Mouse (Mus musculus): ENCODE data around the gene Olfr896-ps1. TPM values are rescaled to one million over a fixed set of nuclear protein-coding genes. Genes with fewer than 3 reads are reported as not detected.

Olfr896-ps1 gene
- total RNA-seq (2014; rRNA removed) (not detected in 2 replicates), polyA plus RNA-seq (2015; fragmentation: Nextera tagmentation; extraction: Ambion mirVana) (not detected in 2 replicates)

DNA sequence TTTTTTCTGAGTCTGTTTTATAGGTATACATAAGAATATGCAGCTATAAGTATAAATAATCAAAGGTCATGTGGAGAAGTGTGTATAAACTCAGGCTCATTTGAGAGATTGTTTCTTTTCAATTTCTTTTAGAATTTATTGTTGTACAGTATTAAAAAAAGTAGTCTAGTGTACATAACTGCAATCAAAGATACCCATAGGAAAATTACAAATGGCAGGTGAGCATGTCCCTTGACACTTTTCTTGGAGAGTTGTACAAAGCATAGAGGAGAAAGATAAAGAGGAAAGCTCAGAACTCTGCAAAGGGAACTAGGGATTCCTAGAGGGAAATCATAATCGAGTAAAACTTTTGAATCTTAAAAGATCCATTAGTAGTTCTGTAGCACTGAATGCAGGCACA, at the start of gene Olfr896-ps1:
Gene Olfr896-ps1, plus strand, starts transcription at position 301 of the 400 bp plus-strand sequence.
- Histone ChIP-seq H3K4me1 (ENCODE audit: insufficient read depth) (no peaks in the 10 kb centered on the region), H3K27me3 (ENCODE audit: insufficient read depth, low read length) (no peaks in the 10 kb centered on the region), H3K36me3 (ENCODE audit: insufficient read depth) (no peaks in the 10 kb centered on the region), H3K4me3 (ENCODE audit: low read depth, low read length) (no peak within 1 kb of the TSS), H3K9ac (no peak within 1 kb of the TSS), H3K27ac (ENCODE audit: low read depth, low read length) (no peak within 1 kb of the TSS), H3K4me2 (ENCODE audit: low read depth) (no peak within 1 kb of the TSS), H3K9me3 (ENCODE audit: low read length) (no peaks in the 10 kb centered on the region)
- DNase-seq (no peak), ATAC-seq (no peak)
- no peak for TF ChIP-seq CTCF (IDR thresholded peaks at IDR 0.05; ENCODE audit: low read depth)
- WGBS: 96% methylated on average over 1 of the region's 1 CpGs

DNA sequence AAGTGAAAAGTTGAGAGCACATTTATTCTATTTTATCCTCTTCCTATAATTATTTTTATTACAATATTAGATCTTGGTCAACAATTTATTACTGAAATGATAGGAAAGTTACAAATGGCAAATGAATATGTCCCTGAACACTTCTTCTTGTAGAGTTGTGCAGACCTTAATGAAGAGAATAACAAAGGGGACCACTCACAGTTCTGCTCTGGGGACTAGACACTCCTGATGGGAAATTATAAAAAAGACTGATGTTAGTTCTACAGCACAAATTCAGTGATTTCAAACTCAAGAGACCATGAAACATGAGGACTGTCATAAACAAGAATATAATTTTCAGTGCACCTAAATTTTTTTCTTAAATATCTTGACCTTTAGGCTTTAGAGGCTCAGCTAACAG, 38.4 kb upstream of the Olfr896-ps1 start, which contains the start of gene Olfr143:
Gene Olfr143, plus strand, starts transcription at position 301 of the 400 bp plus-strand sequence.
- DNase-seq: no peak
- no peaks in the 10 kb centered on the region for H3K27me3 ChIP-seq (ENCODE audit: insufficient read depth, low read length)
- no peak within 1 kb of the TSS for H3K9ac ChIP-seq
- H3K4me2 ChIP-seq (ENCODE audit: low read depth): no peak within 1 kb of the TSS
- H3K9me3 ChIP-seq (ENCODE audit: low read length): no peaks in the 10 kb centered on the region
- no peak within 1 kb of the TSS for H3K27ac ChIP-seq (ENCODE audit: low read depth, low read length)
- no peak for ATAC-seq
- no peak for TF ChIP-seq CTCF (IDR thresholded peaks at IDR 0.05; ENCODE audit: low read depth)
- no peak within 1 kb of the TSS for H3K4me3 ChIP-seq (ENCODE audit: low read depth, low read length)
- H3K4me1 ChIP-seq (ENCODE audit: insufficient read depth): no peaks in the 10 kb centered on the region
- H3K36me3 ChIP-seq (ENCODE audit: insufficient read depth): no peaks in the 10 kb centered on the region

- no peak for TF ChIP-seq CTCF (IDR thresholded peaks at IDR 0.05; ENCODE audit: low read depth)
- ATAC-seq: no peak
- no peak within 1 kb of the TSS for H3K9ac ChIP-seq
Measured at GRCm38 (mm10) chr9:38267551-38267950, 23.4 kb upstream of the Olfr896-ps1 start, which contains the start of gene Olfr895. Olfr895 (plus strand) TSS chr9:38267851.

DNA sequence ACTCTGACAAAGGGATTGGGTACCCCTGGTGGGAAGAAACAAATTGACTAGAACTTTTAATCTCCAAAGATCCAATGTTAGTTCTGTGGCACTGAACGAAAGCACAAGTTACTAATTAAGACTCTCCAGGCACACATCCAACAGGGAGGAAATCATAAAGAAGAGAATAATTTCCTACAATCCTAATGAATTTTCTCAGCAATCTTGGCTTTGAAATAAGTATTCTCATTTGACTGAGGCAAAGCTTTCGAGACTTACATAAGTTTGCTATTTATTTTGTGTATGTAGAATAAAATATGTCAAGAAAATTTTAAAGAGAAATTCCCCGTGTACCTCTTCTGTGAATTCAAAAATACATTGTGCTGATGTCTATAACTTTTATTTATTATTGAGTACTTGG, 37.9 kb downstream of the Olfr896-ps1 start, which contains the start of gene Olfr25:
Gene Olfr25, plus strand, starts transcription at position 301 of the 400 bp plus-strand sequence.
- no peak within 1 kb of the TSS for H3K9ac ChIP-seq
- no peaks in the 10 kb centered on the region for H3K4me1 ChIP-seq (ENCODE audit: insufficient read depth)
- ATAC-seq: no peak
- H3K4me2 ChIP-seq (ENCODE audit: low read depth): no peak within 1 kb of the TSS
- 58% methylated on average over 3 of the region's 3 CpGs for WGBS
- no peak for DNase-seq
- no peaks in the 10 kb centered on the region for H3K36me3 ChIP-seq (ENCODE audit: insufficient read depth)
- no peaks in the 10 kb centered on the region for H3K9me3 ChIP-seq (ENCODE audit: low read length)
- H3K27me3 ChIP-seq (ENCODE audit: insufficient read depth, low read length): no peaks in the 10 kb centered on the region
- no peak for TF ChIP-seq CTCF (IDR thresholded peaks at IDR 0.05; ENCODE audit: low read depth)
- no peak within 1 kb of the TSS for H3K4me3 ChIP-seq (ENCODE audit: low read depth, low read length)
- H3K27ac ChIP-seq (ENCODE audit: low read depth, low read length): no peak within 1 kb of the TSS

More at GRCm38 (mm10) chr9:38267551-38267950, 23.4 kb upstream of the Olfr896-ps1 start, which contains the start of gene Olfr895:
- Histone ChIP-seq H3K27ac (ENCODE audit: low read depth, low read length) (no peak within 1 kb of the TSS), H3K27me3 (ENCODE audit: insufficient read depth, low read length) (no peaks in the 10 kb centered on the region), H3K4me2 (ENCODE audit: low read depth) (no peak within 1 kb of the TSS), H3K36me3 (ENCODE audit: insufficient read depth) (no peaks in the 10 kb centered on the region), H3K9me3 (ENCODE audit: low read length) (no peaks in the 10 kb centered on the region), H3K4me1 (ENCODE audit: insufficient read depth) (no peaks in the 10 kb centered on the region), H3K4me3 (ENCODE audit: low read depth, low read length) (no peak within 1 kb of the TSS)
- no peak for DNase-seq

Other genes with a start within 250 kb of the Olfr896-ps1 start
- not detected in 2 replicates for gene Olfr884, start 244.6 kb upstream of the Olfr896-ps1 start, total RNA-seq (2014; rRNA removed)
- gene Olfr884, start 244.6 kb upstream of the Olfr896-ps1 start, polyA plus RNA-seq (2015; fragmentation: Nextera tagmentation; extraction: Ambion mirVana): not detected in 2 replicates
- not detected in 2 replicates for gene Olfr885, start 229.8 kb upstream of the Olfr896-ps1 start, total RNA-seq (2014; rRNA removed)
- not detected in 2 replicates for gene Olfr885, start 229.8 kb upstream of the Olfr896-ps1 start, polyA plus RNA-seq (2015; fragmentation: Nextera tagmentation; extraction: Ambion mirVana)
- gene Olfr887, start 207.0 kb upstream of the Olfr896-ps1 start, total RNA-seq (2014; rRNA removed): not detected in 2 replicates
- gene Olfr887, start 207.0 kb upstream of the Olfr896-ps1 start, polyA plus RNA-seq (2015; fragmentation: Nextera tagmentation; extraction: Ambion mirVana): not detected in 2 replicates
- gene Olfr888, start 183.0 kb upstream of the Olfr896-ps1 start, total RNA-seq (2014; rRNA removed): not detected in 2 replicates
- gene Olfr888, start 183.0 kb upstream of the Olfr896-ps1 start, polyA plus RNA-seq (2015; fragmentation: Nextera tagmentation; extraction: Ambion mirVana): not detected in 2 replicates
- gene Olfr889, start 175.9 kb upstream of the Olfr896-ps1 start, total RNA-seq (2014; rRNA removed): not detected in 2 replicates
- gene Olfr889, start 175.9 kb upstream of the Olfr896-ps1 start, polyA plus RNA-seq (2015; fragmentation: Nextera tagmentation; extraction: Ambion mirVana): 0.02 and 0.04 TPM in 2 replicates
- gene Olfr890, start 148.6 kb upstream of the Olfr896-ps1 start, total RNA-seq (2014; rRNA removed): not detected in 2 replicates
- not detected in 2 replicates for gene Olfr890, start 148.6 kb upstream of the Olfr896-ps1 start, polyA plus RNA-seq (2015; fragmentation: Nextera tagmentation; extraction: Ambion mirVana)
- not detected in 2 replicates for gene Olfr891, start 110.3 kb upstream of the Olfr896-ps1 start, total RNA-seq (2014; rRNA removed)
- not detected in 2 replicates for gene Olfr891, start 110.3 kb upstream of the Olfr896-ps1 start, polyA plus RNA-seq (2015; fragmentation: Nextera tagmentation; extraction: Ambion mirVana)
- gene Olfr893, start 82.7 kb upstream of the Olfr896-ps1 start, total RNA-seq (2014; rRNA removed): not detected in 2 replicates
- gene Olfr893, start 82.7 kb upstream of the Olfr896-ps1 start, polyA plus RNA-seq (2015; fragmentation: Nextera tagmentation; extraction: Ambion mirVana): not detected in 2 replicates
- not detected in 2 replicates for gene Olfr894, start 73.1 kb upstream of the Olfr896-ps1 start, total RNA-seq (2014; rRNA removed)
- not detected in 2 replicates for gene Olfr894, start 73.1 kb upstream of the Olfr896-ps1 start, polyA plus RNA-seq (2015; fragmentation: Nextera tagmentation; extraction: Ambion mirVana)
- gene Olfr143, start 38.3 kb upstream of the Olfr896-ps1 start, total RNA-seq (2014; rRNA removed): not detected in 2 replicates
- gene Olfr143, start 38.3 kb upstream of the Olfr896-ps1 start, polyA plus RNA-seq (2015; fragmentation: Nextera tagmentation; extraction: Ambion mirVana): not detected in 2 replicates
- gene Olfr895, start 23.3 kb upstream of the Olfr896-ps1 start, total RNA-seq (2014; rRNA removed): not detected in 2 replicates
- gene Olfr895, start 23.3 kb upstream of the Olfr896-ps1 start, polyA plus RNA-seq (2015; fragmentation: Nextera tagmentation; extraction: Ambion mirVana): not detected in 2 replicates
- not detected in 2 replicates for gene Olfr25, start 38.0 kb downstream of the Olfr896-ps1 start, total RNA-seq (2014; rRNA removed)
- gene Olfr25, start 38.0 kb downstream of the Olfr896-ps1 start, polyA plus RNA-seq (2015; fragmentation: Nextera tagmentation; extraction: Ambion mirVana): not detected in 2 replicates
- not detected in 2 replicates for gene Olfr898, start 57.3 kb downstream of the Olfr896-ps1 start, total RNA-seq (2014; rRNA removed)
- not detected in 2 replicates for gene Olfr898, start 57.3 kb downstream of the Olfr896-ps1 start, polyA plus RNA-seq (2015; fragmentation: Nextera tagmentation; extraction: Ambion mirVana)
- gene Olfr250, start 75.8 kb downstream of the Olfr896-ps1 start, total RNA-seq (2014; rRNA removed): not detected in 2 replicates
- not detected in 2 replicates for gene Olfr250, start 75.8 kb downstream of the Olfr896-ps1 start, polyA plus RNA-seq (2015; fragmentation: Nextera tagmentation; extraction: Ambion mirVana)
- not detected in 2 replicates for gene Olfr251, start 86.0 kb downstream of the Olfr896-ps1 start, total RNA-seq (2014; rRNA removed)
- not detected in 2 replicates for gene Olfr251, start 86.0 kb downstream of the Olfr896-ps1 start, polyA plus RNA-seq (2015; fragmentation: Nextera tagmentation; extraction: Ambion mirVana)
- not detected in 2 replicates for gene Olfr147, start 110.6 kb downstream of the Olfr896-ps1 start, total RNA-seq (2014; rRNA removed)
- not detected in 2 replicates for gene Olfr147, start 110.6 kb downstream of the Olfr896-ps1 start, polyA plus RNA-seq (2015; fragmentation: Nextera tagmentation; extraction: Ambion mirVana)
- gene Olfr901, start 138.3 kb downstream of the Olfr896-ps1 start, total RNA-seq (2014; rRNA removed): not detected in 2 replicates
- not detected in 2 replicates for gene Olfr901, start 138.3 kb downstream of the Olfr896-ps1 start, polyA plus RNA-seq (2015; fragmentation: Nextera tagmentation; extraction: Ambion mirVana)
- gene Olfr902, start 156.5 kb downstream of the Olfr896-ps1 start, total RNA-seq (2014; rRNA removed): not detected in 2 replicates
- gene Olfr902, start 156.5 kb downstream of the Olfr896-ps1 start, polyA plus RNA-seq (2015; fragmentation: Nextera tagmentation; extraction: Ambion mirVana): not detected in 2 replicates
- gene Olfr904, start 172.0 kb downstream of the Olfr896-ps1 start, total RNA-seq (2014; rRNA removed): not detected in 2 replicates
- not detected in 2 replicates for gene Olfr904, start 172.0 kb downstream of the Olfr896-ps1 start, polyA plus RNA-seq (2015; fragmentation: Nextera tagmentation; extraction: Ambion mirVana)
- gene Olfr905, start 180.0 kb downstream of the Olfr896-ps1 start, total RNA-seq (2014; rRNA removed): not detected in 2 replicates
- not detected in 2 replicates for gene Olfr905, start 180.0 kb downstream of the Olfr896-ps1 start, polyA plus RNA-seq (2015; fragmentation: Nextera tagmentation; extraction: Ambion mirVana)
- gene Olfr906, start 196.0 kb downstream of the Olfr896-ps1 start, total RNA-seq (2014; rRNA removed): not detected in 2 replicates
- gene Olfr906, start 196.0 kb downstream of the Olfr896-ps1 start, polyA plus RNA-seq (2015; fragmentation: Nextera tagmentation; extraction: Ambion mirVana): not detected in 2 replicates
- gene Olfr907, start 204.7 kb downstream of the Olfr896-ps1 start, total RNA-seq (2014; rRNA removed): not detected in 2 replicates
- gene Olfr907, start 204.7 kb downstream of the Olfr896-ps1 start, polyA plus RNA-seq (2015; fragmentation: Nextera tagmentation; extraction: Ambion mirVana): not detected in 2 replicates
- not detected in 2 replicates for gene Olfr911-ps1, start 230.5 kb downstream of the Olfr896-ps1 start, total RNA-seq (2014; rRNA removed)
- gene Olfr911-ps1, start 230.5 kb downstream of the Olfr896-ps1 start, polyA plus RNA-seq (2015; fragmentation: Nextera tagmentation; extraction: Ambion mirVana): not detected in 2 replicates
- gene Olfr910, start 246.7 kb downstream of the Olfr896-ps1 start, total RNA-seq (2014; rRNA removed): not detected in 2 replicates
- gene Olfr910, start 246.7 kb downstream of the Olfr896-ps1 start, polyA plus RNA-seq (2015; fragmentation: Nextera tagmentation; extraction: Ambion mirVana): not detected in 2 replicates